Mouse (Mus musculus) cerebellum, postnatal 36 days (tissue): ENCODE data around the gene Ddx19b.
"Not testable (repeated sequence)": the region's sequence is repeated elsewhere in the genome, so short reads cannot be mapped to it uniquely, and the experiment has no call there.

Experiments
- DNase-seq, 2 experiments: peaks; one replicate each; pipeline ENCODE4 v3.0.0; 2021 to 2022; ENCODE audit warnings: mixed read lengths in 2 of 2

Gene Ddx19b

DNA sequence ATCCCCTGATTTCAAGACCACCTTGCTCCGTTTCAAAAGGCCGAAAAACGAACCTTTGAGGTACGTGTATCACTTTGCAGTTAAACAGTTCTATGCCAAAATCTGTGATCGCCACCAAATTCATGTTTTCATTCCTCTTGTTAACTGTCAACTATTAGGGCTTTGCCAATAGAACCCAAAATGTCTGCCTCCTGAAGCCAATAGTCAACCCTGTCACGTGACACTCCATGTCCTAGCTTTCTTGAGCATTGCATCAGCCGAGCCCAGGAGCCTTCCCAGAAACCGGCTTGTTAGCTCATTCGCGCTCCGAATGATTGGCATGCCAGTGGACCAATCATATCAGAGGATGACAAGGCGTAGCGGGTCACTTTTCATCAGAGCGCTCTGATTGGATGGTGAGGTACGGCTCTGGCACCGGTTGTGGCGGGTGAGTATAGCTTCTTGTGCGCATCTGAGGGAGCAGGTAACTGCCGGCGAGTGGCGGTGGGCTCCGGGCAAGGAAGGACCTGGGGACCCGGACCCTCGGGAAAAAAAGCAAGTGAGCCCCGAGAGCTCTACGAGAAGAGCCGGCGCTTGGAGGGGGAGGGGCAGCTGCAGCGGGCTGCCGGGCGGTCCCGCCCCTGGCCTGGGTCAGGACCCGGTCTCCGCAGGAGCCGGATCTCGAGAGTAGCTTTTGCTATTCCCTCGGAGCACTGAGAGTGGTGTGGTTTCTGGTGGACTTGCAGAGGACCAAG lies 2.1 kb upstream of the Ddx19b start:
- peak; percentile 95 to 98 for DNase-seq

DNA sequence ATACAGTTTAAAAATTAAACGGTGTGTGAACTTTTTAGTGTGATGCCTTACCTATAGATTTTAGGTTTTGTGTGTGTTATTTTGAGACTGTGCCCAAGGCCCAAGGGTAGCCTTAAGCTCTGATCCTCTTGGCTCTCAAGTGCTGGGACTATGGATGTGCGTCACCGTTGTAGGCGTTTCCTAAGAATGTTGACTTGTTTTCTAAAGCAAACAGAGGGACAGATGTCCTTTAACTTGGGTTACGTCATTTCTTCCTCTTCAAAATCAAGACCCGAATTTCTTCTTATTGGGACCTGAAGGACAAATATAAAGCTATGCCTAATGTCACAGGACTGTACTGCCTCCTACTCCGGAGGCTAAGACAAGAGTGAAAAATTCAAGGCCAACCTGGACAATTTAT lies 1.4 kb upstream of the Ddx19b start, which contains the start of gene Aars:
TSS of gene Aars (plus strand) at position 229 of the 400 bp plus-strand sequence.
- DNase-seq: no peak

DNA sequence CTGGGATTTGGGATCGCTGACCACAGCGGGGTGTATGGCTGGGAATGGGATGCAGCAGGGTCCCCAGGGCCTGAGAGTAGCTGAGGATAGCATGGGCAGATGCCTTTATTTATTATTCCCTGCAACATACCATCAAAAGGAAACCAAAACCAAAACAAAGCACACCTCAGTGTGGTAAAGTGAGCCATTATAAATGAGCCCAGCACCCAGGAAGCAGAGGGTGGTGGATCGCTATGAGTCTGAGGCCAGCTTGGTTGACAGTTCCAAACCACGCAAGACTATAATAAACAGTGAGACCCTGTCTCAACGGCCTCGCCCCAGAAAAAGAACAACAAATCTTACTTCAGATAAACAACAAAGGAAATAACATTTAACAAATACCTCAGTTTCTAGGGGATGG lies 1.5 kb downstream of the Ddx19b start:
- DNase-seq: no peak

DNA sequence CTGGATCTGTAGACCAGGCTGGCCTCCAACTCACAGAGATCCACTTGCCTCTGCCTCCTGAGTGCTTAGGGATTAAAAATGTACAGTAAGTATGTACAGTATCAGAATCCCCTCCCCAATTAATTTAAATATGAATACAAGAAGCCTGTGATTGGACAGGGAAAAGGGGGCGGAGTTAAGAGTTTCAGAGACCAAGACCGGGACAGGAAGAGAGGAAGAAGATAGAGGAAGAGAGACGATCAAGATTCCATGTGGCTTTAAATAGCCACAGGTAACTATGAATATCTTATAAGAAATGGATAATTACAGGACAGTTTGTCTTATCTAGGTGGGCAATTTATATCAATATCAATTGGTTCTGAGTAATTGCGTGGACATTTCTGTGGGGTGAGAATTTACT lies 2.0 kb downstream of the Ddx19b start:
- no peak for DNase-seq

DNA sequence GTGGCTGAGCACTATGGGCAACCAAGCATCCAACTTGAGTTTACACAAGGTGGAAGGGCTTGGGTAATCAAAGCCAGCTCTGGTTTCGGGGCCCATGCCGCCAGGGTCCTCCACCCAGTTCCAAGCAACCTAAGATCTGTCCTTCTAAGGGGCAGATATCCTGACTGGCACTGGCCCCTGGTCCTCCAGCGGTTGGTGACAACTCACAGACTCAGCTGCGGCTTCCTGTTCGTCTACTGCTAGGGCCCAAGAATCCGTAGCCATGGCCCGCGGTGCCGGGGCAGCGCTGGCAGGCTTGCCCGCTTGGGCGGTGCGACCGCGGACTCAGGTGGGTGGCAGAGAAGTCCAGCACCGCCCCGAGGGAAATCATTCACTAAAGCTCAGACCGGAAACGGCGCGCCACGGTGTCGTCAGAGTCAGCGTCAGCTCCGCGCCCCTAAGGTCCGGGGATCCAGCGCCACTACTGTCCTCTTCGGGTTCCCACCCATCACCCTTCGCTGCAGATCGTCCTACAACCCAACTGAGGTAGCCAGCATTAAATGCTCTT lies 4.1 kb downstream of the Ddx19b start:
- DNase-seq: peak; percentile 88 to 89

GRCm38 (mm10) chr8:111026609-111027008 lies 4.9 kb downstream of the Ddx19b start:
- DNase-seq: not testable (repeated sequence)

- not testable (repeated sequence) for DNase-seq
Observed at GRCm38 (mm10) chr8:111010230-111010991, 21.1 kb downstream of the Ddx19b start.

DNA sequence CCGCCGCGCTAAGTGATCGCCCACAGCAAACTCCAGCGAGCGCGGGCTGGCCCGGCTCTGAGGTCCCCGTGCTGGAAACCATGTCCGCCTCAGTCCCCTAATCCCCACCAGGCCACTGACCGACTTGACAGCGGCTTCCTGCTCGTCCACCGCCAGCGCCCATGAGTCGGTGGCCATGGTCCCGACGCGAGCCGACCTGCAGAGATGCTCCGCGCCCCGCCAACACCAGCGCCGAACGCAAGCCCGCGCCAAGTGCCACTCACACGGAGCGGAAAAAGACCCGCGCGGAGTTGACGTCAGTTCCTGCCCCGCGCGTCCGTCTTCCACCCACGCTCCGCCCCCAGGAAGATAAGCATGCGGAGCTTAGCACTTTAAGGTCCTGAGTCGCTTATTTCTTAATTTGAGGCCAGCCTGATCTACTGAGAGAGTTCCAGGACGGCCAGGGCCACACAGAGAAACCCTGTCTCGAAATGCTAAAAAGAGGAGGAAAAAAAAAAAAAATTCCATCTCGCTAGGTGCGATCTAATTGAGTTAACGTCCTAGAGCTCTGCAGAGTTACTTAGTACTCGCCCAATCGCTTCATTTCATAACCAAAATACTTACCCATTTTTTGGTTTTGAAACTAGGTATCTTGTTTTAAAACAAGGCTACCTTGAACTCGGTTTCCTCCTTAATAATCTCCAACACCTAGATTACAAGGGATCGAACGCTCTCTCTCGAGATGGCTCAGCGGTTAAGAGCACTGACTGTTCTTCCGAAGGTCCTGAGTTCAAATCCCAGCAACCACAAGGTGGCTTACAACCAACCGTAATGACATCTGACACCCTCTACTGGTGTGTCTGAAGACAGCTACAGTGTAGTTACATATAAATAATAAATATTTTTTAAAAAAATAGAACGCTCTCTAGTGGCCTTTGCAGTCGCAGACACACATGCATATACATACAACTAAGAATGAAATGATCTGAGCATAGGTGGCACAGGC lies 33.7 kb downstream of the Ddx19b start, which contains the start of gene Ddx19a:
TSS of gene Ddx19a (minus strand) at position 254 of the 985 bp plus-strand sequence.
- peak; percentile 89 to 90 for DNase-seq

DNA sequence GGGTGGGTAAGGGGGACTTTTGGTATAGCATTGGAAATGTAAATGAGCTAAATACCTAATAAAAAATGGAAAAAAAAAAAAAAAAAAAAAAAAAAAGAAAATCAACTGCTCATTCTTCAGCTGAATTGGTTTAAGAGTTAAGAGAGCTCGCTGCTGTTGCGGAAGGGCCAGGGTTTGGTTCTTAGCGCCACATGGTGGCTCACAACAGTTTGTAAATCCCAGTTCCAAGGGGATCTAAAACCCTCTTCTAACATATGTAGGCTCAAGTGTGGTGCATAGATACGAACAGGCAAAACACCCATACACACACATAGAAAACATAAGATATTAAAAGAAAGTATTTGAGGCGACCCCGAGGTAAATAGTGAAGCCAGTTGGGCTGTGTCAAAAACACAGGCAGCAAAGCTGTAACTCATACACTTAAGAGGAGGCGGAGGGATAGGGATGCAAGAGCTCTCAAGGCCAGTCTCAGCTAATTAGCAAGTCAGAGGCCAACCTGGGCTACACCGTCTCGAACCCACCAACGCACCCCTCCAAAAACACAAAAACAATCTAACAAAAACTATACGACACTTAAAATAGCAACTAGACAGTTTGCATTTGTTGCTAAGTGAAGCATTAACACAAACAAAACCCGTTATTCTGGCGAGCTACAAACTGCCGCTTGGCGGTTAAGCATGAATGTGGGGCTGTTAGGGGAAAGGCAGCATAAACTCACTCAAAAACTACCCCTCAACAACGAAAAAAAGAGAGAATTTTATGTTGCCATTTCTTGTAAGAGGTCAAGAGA lies 34.7 kb downstream of the Ddx19b start:
- DNase-seq: no peak

GRCm38 (mm10) chr8:110990017-110990416 lies 41.5 kb downstream of the Ddx19b start:
- no peak for DNase-seq

DNA sequence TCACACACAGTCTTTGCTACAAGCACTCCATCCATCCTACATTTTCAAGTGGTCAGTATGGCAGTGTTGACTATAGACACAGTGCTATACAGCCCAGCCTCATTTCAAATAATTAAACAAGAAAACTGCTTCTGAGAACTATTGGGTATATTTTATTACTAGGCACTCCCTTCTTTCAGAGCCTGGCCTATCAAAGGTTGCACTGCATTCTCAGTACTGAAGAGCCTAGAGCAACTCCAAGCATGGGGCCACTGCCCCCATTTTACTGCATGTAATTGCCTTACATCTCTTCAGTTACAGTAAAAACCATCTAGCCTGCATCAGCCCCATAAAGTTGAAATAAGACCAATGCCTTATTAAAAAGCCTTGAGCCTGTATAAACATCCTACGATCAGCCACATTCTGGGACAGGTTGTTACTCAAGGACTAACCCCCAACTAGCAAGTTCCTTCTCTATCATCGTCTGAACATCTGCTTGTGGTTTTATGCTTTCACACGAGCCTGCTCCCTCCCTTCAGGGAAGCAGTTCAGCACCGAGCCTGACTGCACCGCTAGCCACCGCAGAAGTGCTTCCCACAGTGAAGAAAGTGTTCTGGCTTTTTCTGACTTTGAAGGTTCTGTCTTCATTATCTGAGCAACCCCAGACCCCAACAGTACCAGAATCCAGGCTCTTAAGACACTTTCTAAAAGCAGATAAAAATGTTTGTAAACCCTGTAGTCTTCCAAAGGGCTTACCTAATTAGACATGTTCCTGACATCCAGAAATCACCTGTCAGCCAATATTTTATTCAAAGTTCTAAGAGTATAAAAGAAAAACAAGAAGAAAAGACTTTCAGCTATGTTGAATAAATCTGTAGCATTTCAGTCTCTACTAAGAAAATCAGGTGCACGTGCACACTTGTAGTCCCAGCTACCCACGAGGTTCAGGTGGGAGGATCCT lies 43.5 kb downstream of the Ddx19b start:
- no peak for DNase-seq

DNA sequence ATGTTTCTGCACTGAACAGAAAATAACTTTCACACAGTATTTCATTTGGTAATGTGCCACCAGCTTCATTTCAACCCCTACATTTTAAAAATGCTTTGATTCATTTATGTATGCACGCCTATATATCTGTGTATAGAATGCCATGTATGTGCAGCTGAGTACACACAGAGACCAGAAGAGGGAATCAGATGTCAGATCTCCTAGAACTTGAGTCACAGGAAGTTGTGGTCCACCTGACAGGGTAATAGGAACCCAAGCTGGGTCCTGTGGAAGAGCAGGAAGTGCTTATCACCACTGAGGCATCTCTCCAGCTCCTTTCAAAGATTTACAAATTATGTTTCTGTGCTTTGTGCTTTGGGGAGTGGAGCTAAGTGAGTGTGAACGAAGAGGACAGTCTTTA lies 50.2 kb downstream of the Ddx19b start:
- DNase-seq: no peak

DNA sequence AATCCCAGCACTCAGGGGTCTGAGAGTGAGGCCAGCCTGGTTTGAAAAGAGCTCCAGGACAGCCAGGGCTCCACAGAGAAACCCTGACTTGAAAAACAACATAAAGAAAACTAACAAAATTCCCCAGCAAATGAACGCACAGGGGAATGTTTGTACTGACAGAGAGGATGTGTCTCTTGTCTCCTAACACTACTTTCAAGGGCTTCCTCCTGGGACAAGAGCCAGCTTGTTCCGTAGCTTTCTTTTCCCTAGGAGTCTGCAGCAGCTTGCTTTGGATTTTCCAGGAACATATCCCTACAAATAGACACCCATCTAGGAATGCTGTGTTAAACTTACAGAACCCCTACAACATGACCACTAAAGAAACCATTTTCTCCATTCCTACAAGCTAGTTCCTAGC lies 53.6 kb downstream of the Ddx19b start:
- not testable (repeated sequence) for DNase-seq

DNA sequence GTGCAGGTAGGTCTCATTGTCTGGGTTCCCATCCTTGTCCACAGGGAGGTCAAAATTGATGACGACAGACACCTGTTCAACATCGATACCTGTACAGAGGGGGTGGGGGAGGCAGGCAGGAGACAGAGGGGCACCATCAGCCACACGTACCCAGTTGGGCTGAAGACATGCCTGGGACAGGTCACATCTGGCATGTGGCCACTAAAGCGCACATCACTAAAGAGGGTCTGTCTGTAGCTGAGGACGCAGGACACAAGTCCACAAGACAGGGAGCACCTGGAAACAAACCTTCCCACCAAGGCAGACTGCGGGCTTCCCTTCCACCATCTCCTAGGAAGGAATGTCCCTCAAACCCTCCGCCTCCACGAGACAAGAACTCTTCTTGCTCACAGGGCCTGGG lies 55.0 kb downstream of the Ddx19b start:
- not testable (repeated sequence) for DNase-seq

- DNase-seq: peak; percentile 51 to 57
Observed at GRCm38 (mm10) chr8:110969910-110970770, 61.4 kb downstream of the Ddx19b start.

DNA sequence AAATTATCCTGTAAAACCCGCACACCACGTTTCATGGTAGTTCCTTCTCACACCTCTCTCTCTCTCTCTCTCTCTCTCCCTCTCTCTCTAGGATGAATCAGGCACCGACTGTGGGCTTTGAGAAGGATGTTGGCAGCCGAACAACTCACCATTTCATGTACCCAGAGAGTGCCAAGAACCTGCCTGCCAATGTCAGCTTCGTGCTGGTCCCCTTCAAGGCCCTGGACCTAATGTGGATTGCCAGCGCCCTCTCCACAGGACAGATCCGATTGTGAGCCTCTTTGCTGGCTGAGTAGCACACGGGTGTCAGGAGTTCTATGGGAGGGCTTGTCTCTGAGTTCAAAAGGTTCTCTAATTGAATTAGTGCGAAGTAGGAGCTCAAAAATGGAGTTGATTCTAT lies 64.2 kb downstream of the Ddx19b start:
- peak; percentile 72 to 76 for DNase-seq

DNA sequence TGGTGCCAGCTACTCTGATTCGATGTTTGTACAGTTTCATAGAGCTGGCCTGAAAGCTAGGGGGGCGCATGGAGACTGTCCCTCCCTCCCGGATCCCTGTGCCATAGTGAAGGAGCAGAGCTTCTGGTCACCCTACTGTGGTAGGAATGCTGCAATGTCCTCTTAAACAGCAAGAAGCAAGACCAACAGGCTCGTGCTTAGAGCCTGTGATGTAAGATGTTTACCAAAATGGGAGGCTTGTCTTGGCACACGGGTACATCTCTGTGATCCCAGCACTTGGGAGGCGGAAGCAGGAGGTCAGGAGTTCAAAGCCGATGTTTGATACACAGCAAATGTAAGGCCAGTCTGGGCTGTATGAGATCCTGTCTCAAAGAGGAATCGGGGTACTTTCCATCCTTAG lies 65.0 kb downstream of the Ddx19b start:
- no peak for DNase-seq

- peak; percentile 74 to 80 for DNase-seq
Observed at GRCm38 (mm10) chr8:110965594-110965993, 66.0 kb downstream of the Ddx19b start.

- no peak for DNase-seq
Observed at GRCm38 (mm10) chr8:110964666-110965065, 66.9 kb downstream of the Ddx19b start.
